Mouse (Mus musculus): ENCODE results near the gene Opa1. TPM values are rescaled to one million over a fixed set of nuclear protein-coding genes. Genes with fewer than 3 reads are reported as not detected.

The Opa1 gene
- total RNA-seq, 2 experiments from 2014 or later, result 35.6 to 75.5 TPM

DNA sequence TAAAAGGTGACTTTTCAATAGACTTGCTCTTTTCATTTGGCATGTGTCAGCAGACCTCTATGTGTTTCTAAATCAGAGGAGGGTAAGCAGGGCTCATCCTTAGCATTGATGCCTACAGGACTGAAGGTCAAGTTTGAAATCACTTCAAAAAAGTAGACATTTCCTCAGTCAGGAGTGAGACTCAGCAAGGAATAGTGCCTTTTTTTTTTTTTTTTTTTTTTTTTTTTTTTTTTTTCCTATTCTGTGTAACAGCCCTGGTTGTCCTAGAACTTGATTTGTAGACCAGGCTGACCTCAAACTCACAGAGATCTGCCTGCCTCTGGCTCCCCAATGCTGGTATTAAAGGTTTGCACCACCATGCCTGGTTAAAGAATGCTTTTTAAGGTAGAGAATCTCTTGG lies 67.1 kb downstream of the Opa1 start:
- no peak for ATAC-seq (replicated peaks; ENCODE audit: poor library complexity, severe bottlenecking)

- ATAC-seq (replicated peaks; ENCODE audit: poor library complexity, severe bottlenecking), result no peak
Observed at GRCm38 (mm10) chr16:29656187-29656825, 77.2 kb downstream of the Opa1 start.

- no peak for ATAC-seq (replicated peaks; ENCODE audit: poor library complexity, severe bottlenecking)
Observed at GRCm38 (mm10) chr16:29656901-29657300, 77.8 kb downstream of the Opa1 start.

- ATAC-seq (replicated peaks; ENCODE audit: poor library complexity, severe bottlenecking), result peak; percentile 59
Observed at GRCm38 (mm10) chr16:29657650-29658548, 78.8 kb downstream of the Opa1 start.

DNA sequence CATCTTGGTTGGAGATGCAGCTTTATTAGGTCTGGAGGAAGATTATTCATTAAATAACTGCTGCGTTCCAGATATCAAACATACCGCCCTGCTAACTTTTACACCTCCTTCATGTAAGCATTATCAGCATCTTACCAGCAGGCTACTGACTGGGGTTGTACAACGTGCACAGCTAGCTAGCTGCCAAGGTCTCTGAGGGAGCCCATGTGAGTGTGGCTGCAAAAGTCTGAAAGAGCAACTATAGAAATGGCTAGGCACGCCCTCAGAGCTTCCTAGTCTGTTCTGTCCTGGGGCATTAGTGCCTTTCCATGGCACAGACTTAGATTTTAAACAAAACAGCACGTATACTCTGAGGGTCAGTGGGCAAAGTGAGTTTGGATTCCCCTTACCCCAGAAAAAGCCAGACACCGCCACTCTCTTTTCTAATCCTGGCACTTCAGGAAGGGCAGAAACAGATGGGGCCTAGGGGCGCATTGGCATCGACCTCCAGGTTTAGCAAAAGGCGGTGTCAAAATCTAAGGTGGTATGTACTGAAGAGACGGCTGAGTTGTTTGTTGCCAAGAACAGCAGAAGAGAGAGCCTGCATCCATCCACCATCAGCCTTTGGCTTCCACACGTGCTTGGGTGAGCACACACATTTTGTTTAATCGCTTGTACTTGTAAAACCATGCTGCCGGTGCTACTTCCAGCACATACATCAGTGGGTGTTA lies 80.1 kb downstream of the Opa1 start:
- no peak for ATAC-seq (replicated peaks; ENCODE audit: poor library complexity, severe bottlenecking)

DNA sequence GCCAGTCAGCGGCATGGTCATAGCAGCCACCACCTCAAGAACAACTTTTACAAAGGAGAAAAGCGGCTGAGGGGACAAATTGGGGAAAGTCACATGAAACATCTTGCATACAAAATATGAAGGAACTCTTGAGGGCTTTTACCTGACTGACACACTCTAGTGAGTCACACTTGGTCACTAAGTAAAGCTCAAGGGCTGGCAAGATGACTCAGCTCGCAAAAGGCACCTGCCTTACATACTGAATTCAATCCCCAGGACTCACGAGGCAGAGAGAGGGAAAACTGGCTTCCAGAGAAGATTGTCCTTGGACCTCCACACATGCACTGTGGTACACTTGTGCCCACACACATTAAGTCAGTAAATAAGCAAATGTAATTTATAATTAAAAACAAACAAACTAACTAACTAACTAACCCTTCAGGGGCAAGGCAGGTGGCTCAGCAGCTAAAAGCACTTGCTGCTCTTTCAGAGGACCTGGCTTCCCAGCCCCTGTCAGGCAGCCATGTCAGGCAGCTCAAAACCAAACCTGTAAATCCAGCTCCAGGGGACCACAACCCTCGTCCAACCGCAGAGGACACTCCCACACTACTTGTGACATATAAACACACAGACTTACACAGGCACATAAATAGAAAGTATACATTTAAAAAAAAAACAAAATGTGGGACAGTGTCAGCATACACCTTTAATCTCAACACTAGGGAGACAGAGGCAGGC lies 84.1 kb downstream of the Opa1 start:
- no peak for ATAC-seq (replicated peaks; ENCODE audit: poor library complexity, severe bottlenecking)

DNA sequence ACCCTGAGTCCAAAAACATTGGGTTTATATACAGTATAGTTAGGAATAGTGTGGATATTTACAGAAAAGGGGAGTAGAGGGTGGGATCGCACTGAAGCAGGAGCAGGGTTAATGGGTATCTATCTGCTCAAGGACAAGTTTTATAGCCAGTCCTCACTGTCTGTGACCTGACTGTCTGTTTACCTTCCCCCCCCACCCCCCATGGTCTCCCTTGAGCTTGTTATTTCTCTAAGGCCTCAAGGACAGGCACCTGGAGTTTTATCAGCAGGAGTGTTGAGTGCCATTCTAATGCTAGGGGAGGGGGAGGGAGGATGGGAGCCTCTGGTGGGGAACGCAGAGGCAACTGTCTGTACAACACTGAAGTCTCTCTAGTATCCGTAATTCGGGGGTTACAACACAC lies 85.3 kb downstream of the Opa1 start:
- ATAC-seq (replicated peaks; ENCODE audit: poor library complexity, severe bottlenecking), result no peak

GRCm38 (mm10) chr16:29666991-29667701 lies 88.0 kb downstream of the Opa1 start:
- ATAC-seq (replicated peaks; ENCODE audit: poor library complexity, severe bottlenecking), result no peak

GRCm38 (mm10) chr16:29667702-29668061 lies 88.5 kb downstream of the Opa1 start:
- ATAC-seq (replicated peaks; ENCODE audit: poor library complexity, severe bottlenecking), result no peak

DNA sequence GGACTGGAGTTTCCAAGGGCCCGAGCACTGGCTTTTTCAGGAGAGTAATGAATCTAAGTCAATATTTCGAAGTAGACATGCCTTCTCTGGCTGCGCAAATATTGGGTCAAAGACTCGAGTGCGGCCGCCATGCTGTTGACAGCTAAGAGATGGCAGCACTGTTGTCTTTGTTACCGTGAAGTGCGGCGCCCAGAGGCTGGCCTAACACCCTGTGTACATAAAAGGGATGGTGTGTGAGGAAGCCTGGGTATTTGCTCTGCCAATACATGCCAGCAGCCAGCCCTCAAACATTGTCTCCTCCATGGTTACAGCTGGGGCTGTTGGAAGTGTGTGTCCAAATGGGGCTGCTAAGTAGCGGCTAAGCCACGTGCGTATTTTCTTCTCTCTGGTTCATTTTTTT lies 89.3 kb downstream of the Opa1 start:
- no peak for ATAC-seq (replicated peaks; ENCODE audit: poor library complexity, severe bottlenecking)

- no peak for ATAC-seq (replicated peaks; ENCODE audit: poor library complexity, severe bottlenecking)
Observed at GRCm38 (mm10) chr16:29670806-29671205, 91.7 kb downstream of the Opa1 start.

DNA sequence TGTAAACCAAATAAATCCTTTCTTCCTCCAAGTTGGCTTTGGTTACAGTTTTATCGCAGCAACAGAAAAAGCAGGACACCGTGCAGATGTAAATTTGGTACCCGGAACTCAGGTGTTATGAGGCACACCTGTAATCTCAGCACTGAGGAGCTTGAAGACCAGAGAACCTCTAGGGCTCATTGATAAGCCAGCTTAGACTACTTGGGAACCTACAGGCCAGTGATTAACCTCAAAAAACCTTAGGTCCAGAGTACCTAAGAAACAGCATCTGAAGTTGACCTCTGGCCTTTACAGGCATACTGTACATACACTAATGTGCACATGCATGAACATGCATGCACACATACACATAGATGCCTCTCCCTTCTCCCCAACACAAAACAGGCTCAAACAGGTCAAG lies 94.1 kb downstream of the Opa1 start:
- no peak for ATAC-seq (replicated peaks; ENCODE audit: poor library complexity, severe bottlenecking)

GRCm38 (mm10) chr16:29679607-29680006 lies 100.5 kb downstream of the Opa1 start:
- no peak for ATAC-seq (replicated peaks; ENCODE audit: poor library complexity, severe bottlenecking)

- no peak for ATAC-seq (replicated peaks; ENCODE audit: poor library complexity, severe bottlenecking)
Observed at GRCm38 (mm10) chr16:29680548-29681175, 101.5 kb downstream of the Opa1 start.

GRCm38 (mm10) chr16:29682555-29683431 lies 103.7 kb downstream of the Opa1 start:
- ATAC-seq (replicated peaks; ENCODE audit: poor library complexity, severe bottlenecking), result no peak

GRCm38 (mm10) chr16:29683563-29683962 lies 104.4 kb downstream of the Opa1 start:
- no peak for ATAC-seq (replicated peaks; ENCODE audit: poor library complexity, severe bottlenecking)

- no peak for ATAC-seq (replicated peaks; ENCODE audit: poor library complexity, severe bottlenecking)
Observed at GRCm38 (mm10) chr16:29684111-29684510, 105.0 kb downstream of the Opa1 start.

GRCm38 (mm10) chr16:29684641-29685040 lies 105.5 kb downstream of the Opa1 start:
- no peak for ATAC-seq (replicated peaks; ENCODE audit: poor library complexity, severe bottlenecking)

- ATAC-seq (replicated peaks; ENCODE audit: poor library complexity, severe bottlenecking), result no peak
Observed at GRCm38 (mm10) chr16:29686141-29686540, 107.0 kb downstream of the Opa1 start.
